Mouse (Mus musculus): ENCODE results near the gene Grid2ip. TPM values are rescaled to one million over a fixed set of nuclear protein-coding genes. Genes with fewer than 3 reads are reported as not detected.

Grid2ip gene
- polyA plus RNA-seq, 1 experiment from 2014 or later: 0.14 TPM

DNA sequence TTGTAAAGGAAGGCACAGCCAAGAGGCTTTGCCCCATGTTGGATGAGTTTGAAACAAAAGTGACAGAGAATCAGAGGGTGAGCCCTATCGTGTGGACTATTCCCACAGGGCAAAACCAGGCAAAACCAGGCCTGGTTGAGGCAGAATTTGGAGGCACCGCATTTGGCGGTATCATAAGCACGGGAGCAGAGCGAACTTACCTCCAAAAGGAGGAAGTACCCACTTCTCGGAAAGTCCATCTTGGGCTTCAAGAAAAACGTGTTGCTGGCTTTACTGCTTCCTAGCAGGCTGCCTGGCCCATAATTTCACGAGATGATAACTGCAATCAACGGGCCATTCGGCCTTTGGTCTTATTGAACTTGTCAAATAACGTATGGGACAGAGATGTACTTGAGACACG, 84.6 kb downstream of the Grid2ip start:
- Histone ChIP-seq H3K4me2 (no peak overlapping the region), H3K27me3 (no peaks in the 10 kb centered on the region), H3K27ac (no peak overlapping the region), H3K36me3 (no peaks in the 10 kb centered on the region), H3K9ac (no peak overlapping the region), H3K4me1 (no peaks in the 10 kb centered on the region), H3K9me3 (replicated peaks) (no peaks in the 10 kb centered on the region), H3K4me3 (replicated peaks) (no peak overlapping the region)
- 85% methylated on average over 12 of the region's 12 CpGs for WGBS
- ATAC-seq (replicated peaks; ENCODE audit: low FRiP score): no peak

Other genes starting within 250 kb of the Grid2ip start
- gene Rnf216, start 244.3 kb upstream of the Grid2ip start, polyA plus RNA-seq (2015; fragmentation: Nextera tagmentation; extraction: Ambion mirVana): 44.5 and 46.9 TPM in 2 replicates
- 0.04 TPM in 1 of 2 replicates, not detected in the other for gene Olfr718-ps1, start 209.8 kb upstream of the Grid2ip start, polyA plus RNA-seq (2015; fragmentation: Nextera tagmentation; extraction: Ambion mirVana)
- gene Rbak, start 176.6 kb upstream of the Grid2ip start, polyA plus RNA-seq (2015; fragmentation: Nextera tagmentation; extraction: Ambion mirVana): 12.8 and 16.8 TPM in 2 replicates
- gene Spdye4b, start 176.3 kb upstream of the Grid2ip start, polyA plus RNA-seq (2015; fragmentation: Nextera tagmentation; extraction: Ambion mirVana): not detected in 2 replicates
- not detected in 2 replicates for gene Spdye4a, start 130.4 kb upstream of the Grid2ip start, polyA plus RNA-seq (2015; fragmentation: Nextera tagmentation; extraction: Ambion mirVana)
- gene Zfp12, start 122.2 kb upstream of the Grid2ip start, polyA plus RNA-seq (2015; fragmentation: Nextera tagmentation; extraction: Ambion mirVana): 15.6 and 17.0 TPM in 2 replicates
- gene Zfp316, start 87.3 kb upstream of the Grid2ip start, polyA plus RNA-seq (2015; fragmentation: Nextera tagmentation; extraction: Ambion mirVana): 3.2 and 3.3 TPM in 2 replicates
- gene Zfp853, start 63.7 kb upstream of the Grid2ip start, polyA plus RNA-seq (2015; fragmentation: Nextera tagmentation; extraction: Ambion mirVana): 0.08 TPM in 2 replicates
- gene E130309D02Rik, start 42.0 kb upstream of the Grid2ip start, polyA plus RNA-seq (2015; fragmentation: Nextera tagmentation; extraction: Ambion mirVana): 39.9 and 43.6 TPM in 2 replicates
- gene Zdhhc4, start 28.1 kb upstream of the Grid2ip start, polyA plus RNA-seq (2015; fragmentation: Nextera tagmentation; extraction: Ambion mirVana): 74.3 and 76.4 TPM in 2 replicates
- gene Kdelr2, start 46.5 kb downstream of the Grid2ip start, polyA plus RNA-seq (2015; fragmentation: Nextera tagmentation; extraction: Ambion mirVana): 344 and 350 TPM in 2 replicates
- gene Daglb, start 107.2 kb downstream of the Grid2ip start, polyA plus RNA-seq (2015; fragmentation: Nextera tagmentation; extraction: Ambion mirVana): 7.1 and 8.6 TPM in 2 replicates
- gene Rac1, start 170.7 kb downstream of the Grid2ip start, polyA plus RNA-seq (2015; fragmentation: Nextera tagmentation; extraction: Ambion mirVana): 459 and 494 TPM in 2 replicates

Data from kidney, embryonic 15.5 days (tissue).